Mouse (Mus musculus) skeletal muscle tissue, adult 2 months (tissue): ENCODE data around the gene Krtap19-9b.

ENCODE experiments used
- DNase-seq: peaks from one replicate; pipeline ENCODE4 v3.0.0-alpha.2; 2012; ENCODE audit warnings: low read depth, low spot score

Gene Krtap19-9b

GRCm38 (mm10) chr16:88932165-88932564 is at the start of gene Krtap19-9b:
Gene Krtap19-9b, minus strand, starts transcription at chr16:88932265.
- DNase-seq: no peak

GRCm38 (mm10) chr16:88962773-88963172 is 30.7 kb upstream of the Krtap19-9b start, which contains the start of gene Krtap16-3:
Gene Krtap16-3, minus strand, starts transcription at chr16:88962873.
- no peak for DNase-seq

- DNase-seq: no peak
These were observed 9.0 kb upstream of the Krtap19-9b start for GRCm38 (mm10) chr16:88941106-88941505.

- no peak for DNase-seq
These were observed 6.2 kb upstream of the Krtap19-9b start for GRCm38 (mm10) chr16:88938252-88938651.

- no peak for DNase-seq
These were observed 35.7 kb downstream of the Krtap19-9b start, which contains the start of gene Krtap19-5 for GRCm38 (mm10) chr16:88896357-88896756. Gene Krtap19-5, minus strand, starts transcription at chr16:88896457.

GRCm38 (mm10) chr16:88886870-88887269 is 45.2 kb downstream of the Krtap19-9b start:
- DNase-seq: no peak

GRCm38 (mm10) chr16:88884989-88885388 is 47.1 kb downstream of the Krtap19-9b start, which contains the start of gene Krtap19-4:
Gene Krtap19-4, minus strand, starts transcription at chr16:88885089.
- no peak for DNase-seq
